Mouse (Mus musculus): ENCODE results near the gene Klhdc3. TPM values are rescaled to one million over a fixed set of nuclear protein-coding genes. Genes with fewer than 3 reads are reported as not detected.

Klhdc3 gene
- polyA plus RNA-seq, 1 experiment from 2014 or later: 110 TPM

- Histone ChIP-seq H3K27ac (ENCODE audit: low read depth, low read length) (peak within 1 kb of the TSS; percentile 98), H3K36me3 (ENCODE audit: control insufficient read depth, insufficient read depth, low read length) (peaks cover 43% of the 10 kb centered on the region)
- WGBS: under 1% methylated on average over 58 of the region's 58 CpGs
Observed at GRCm38 (mm10) chr17:46650232-46651031, 30.3 kb downstream of the Klhdc3 start, which contains the start of gene Cul7. Gene Cul7, plus strand, starts transcription at chr17:46650337.

GRCm38 (mm10) chr17:46649811-46650210 is 30.9 kb downstream of the Klhdc3 start:
- Histone ChIP-seq H3K27me3 (ENCODE audit: control insufficient read depth, insufficient read depth, low read length) (no peaks in the 10 kb centered on the region), H3K4me1 (ENCODE audit: control insufficient read depth, insufficient read depth, low read length) (peaks cover 30% of the 10 kb centered on the region)
- 33% methylated on average over 15 of the region's 15 CpGs for WGBS

More at GRCm38 (mm10) chr17:46650232-46651031, 30.3 kb downstream of the Klhdc3 start, which contains the start of gene Cul7:
- Histone ChIP-seq H3K4me2 (replicated peaks; ENCODE audit: low read depth, low read length) (peak within 1 kb of the TSS; percentile 87), H3K9ac (ENCODE audit: low read depth, low read length) (peak within 1 kb of the TSS; percentile 89), H3K4me1 (ENCODE audit: control insufficient read depth, insufficient read depth, low read length) (peaks cover 25% of the 10 kb centered on the region), H3K4me3 (ENCODE audit: low read length) (peak within 1 kb of the TSS; percentile 82), H3K9me3 (ENCODE audit: control insufficient read depth, low read length) (no peaks in the 10 kb centered on the region), H3K27me3 (ENCODE audit: control insufficient read depth, insufficient read depth, low read length) (no peaks in the 10 kb centered on the region)
- peak; percentile 92 for ATAC-seq (ENCODE audit: low FRiP score, low TSS enrichment)

GRCm38 (mm10) chr17:46648436-46648835 is 32.3 kb downstream of the Klhdc3 start:
- WGBS: 94% methylated on average over 9 of the region's 9 CpGs
- Histone ChIP-seq H3K9me3 (ENCODE audit: control insufficient read depth, low read length) (no peaks in the 10 kb centered on the region), H3K4me3 (ENCODE audit: low read length) (no peak overlapping the region; the same call in 1 of the 2 replicates), H3K9ac (ENCODE audit: low read depth, low read length) (no peak overlapping the region), H3K4me1 (ENCODE audit: control insufficient read depth, insufficient read depth, low read length) (peaks cover 37% of the 10 kb centered on the region), H3K36me3 (ENCODE audit: control insufficient read depth, insufficient read depth, low read length) (peaks cover 27% of the 10 kb centered on the region), H3K4me2 (replicated peaks; ENCODE audit: low read depth, low read length) (no peak overlapping the region), H3K27me3 (ENCODE audit: control insufficient read depth, insufficient read depth, low read length) (no peaks in the 10 kb centered on the region), H3K27ac (ENCODE audit: low read depth, low read length) (no peak overlapping the region)
- ATAC-seq (ENCODE audit: low FRiP score, low TSS enrichment): no peak

More at GRCm38 (mm10) chr17:46649811-46650210, 30.9 kb downstream of the Klhdc3 start:
- peak overlapping the region; percentile 82 for H3K4me3 ChIP-seq (ENCODE audit: low read length)
- no peak for ATAC-seq (ENCODE audit: low FRiP score, low TSS enrichment)
- H3K9ac ChIP-seq (ENCODE audit: low read depth, low read length): peak overlapping the region; percentile 89; the same call in 1 of the 2 replicates
- peaks cover 41% of the 10 kb centered on the region for H3K36me3 ChIP-seq (ENCODE audit: control insufficient read depth, insufficient read depth, low read length)
- no peaks in the 10 kb centered on the region for H3K9me3 ChIP-seq (ENCODE audit: control insufficient read depth, low read length)
- peak overlapping the region; percentile 98 for H3K27ac ChIP-seq (ENCODE audit: low read depth, low read length)
- peak overlapping the region; percentile 87 for H3K4me2 ChIP-seq (replicated peaks; ENCODE audit: low read depth, low read length)

GRCm38 (mm10) chr17:46647279-46647678 is 33.4 kb downstream of the Klhdc3 start:
- H3K4me1 ChIP-seq (ENCODE audit: control insufficient read depth, insufficient read depth, low read length): peaks cover 33% of the 10 kb centered on the region
- H3K9ac ChIP-seq (ENCODE audit: low read depth, low read length): no peak overlapping the region
- ATAC-seq (ENCODE audit: low FRiP score, low TSS enrichment): no peak
- peak overlapping the region; percentile 75; the same call in 1 of the 2 replicates for H3K4me3 ChIP-seq (ENCODE audit: low read length)
- H3K36me3 ChIP-seq (ENCODE audit: control insufficient read depth, insufficient read depth, low read length): peaks cover 15% of the 10 kb centered on the region; the same call in 1 of the 2 replicates
- H3K4me2 ChIP-seq (replicated peaks; ENCODE audit: low read depth, low read length): peak overlapping the region; percentile 89; the same call in 1 of the 2 replicates
- H3K27me3 ChIP-seq (ENCODE audit: control insufficient read depth, insufficient read depth, low read length): no peaks in the 10 kb centered on the region
- H3K9me3 ChIP-seq (ENCODE audit: control insufficient read depth, low read length): no peaks in the 10 kb centered on the region
- 97% methylated on average over 7 of the region's 7 CpGs for WGBS
- H3K27ac ChIP-seq (ENCODE audit: low read depth, low read length): no peak overlapping the region

- Histone ChIP-seq H3K27ac (ENCODE audit: low read depth, low read length) (peak overlapping the region; percentile 70; the same call in 1 of the 2 replicates), H3K4me3 (ENCODE audit: low read length) (peak overlapping the region; percentile 75), H3K9ac (ENCODE audit: low read depth, low read length) (peak overlapping the region; percentile 81), H3K4me1 (ENCODE audit: control insufficient read depth, insufficient read depth, low read length) (peaks cover 23% of the 10 kb centered on the region), H3K4me2 (replicated peaks; ENCODE audit: low read depth, low read length) (peak overlapping the region; percentile 89), H3K36me3 (ENCODE audit: control insufficient read depth, insufficient read depth, low read length) (peaks cover 19% of the 10 kb centered on the region; the same call in 1 of the 2 replicates), H3K27me3 (ENCODE audit: control insufficient read depth, insufficient read depth, low read length) (no peaks in the 10 kb centered on the region), H3K9me3 (ENCODE audit: control insufficient read depth, low read length) (no peaks in the 10 kb centered on the region)
- no peak; the same call in 1 of the 2 replicates for ATAC-seq (ENCODE audit: low FRiP score, low TSS enrichment)
- WGBS: under 1% methylated on average over 19 of the region's 19 CpGs
Observed at GRCm38 (mm10) chr17:46646322-46646662, 34.4 kb downstream of the Klhdc3 start.

GRCm38 (mm10) chr17:46645561-46646321 is 35.0 kb downstream of the Klhdc3 start, which contains the start of the genes Klc4 and Mrpl2:
Gene Klc4, minus strand, starts transcription at chr17:46646022.
Gene Mrpl2, plus strand, starts transcription at chr17:46646229.
- Histone ChIP-seq H3K4me1 (ENCODE audit: control insufficient read depth, insufficient read depth, low read length) (peaks cover 19% of the 10 kb centered on the region), H3K27ac (ENCODE audit: low read depth, low read length) (peak within 1 kb of the TSS; percentile 76), H3K9me3 (ENCODE audit: control insufficient read depth, low read length) (no peaks in the 10 kb centered on the region), H3K36me3 (ENCODE audit: control insufficient read depth, insufficient read depth, low read length) (peaks cover 23% of the 10 kb centered on the region; the same call in 1 of the 2 replicates), H3K4me3 (ENCODE audit: low read length) (peak within 1 kb of the TSS; percentile 75), H3K4me2 (replicated peaks; ENCODE audit: low read depth, low read length) (peak within 1 kb of the TSS; percentile 95), H3K27me3 (ENCODE audit: control insufficient read depth, insufficient read depth, low read length) (no peaks in the 10 kb centered on the region), H3K9ac (ENCODE audit: low read depth, low read length) (peak within 1 kb of the TSS; percentile 81)
- ATAC-seq (ENCODE audit: low FRiP score, low TSS enrichment): peak; percentile 69
- WGBS: 1% methylated on average over 53 of the region's 53 CpGs

GRCm38 (mm10) chr17:46644916-46645475 is 35.7 kb downstream of the Klhdc3 start:
- WGBS: 7% methylated on average over 11 of the region's 11 CpGs
- Histone ChIP-seq H3K4me1 (ENCODE audit: control insufficient read depth, insufficient read depth, low read length) (peaks cover 19% of the 10 kb centered on the region), H3K9me3 (ENCODE audit: control insufficient read depth, low read length) (no peaks in the 10 kb centered on the region), H3K36me3 (ENCODE audit: control insufficient read depth, insufficient read depth, low read length) (peaks cover 29% of the 10 kb centered on the region; the same call in 1 of the 2 replicates), H3K4me3 (ENCODE audit: low read length) (peak overlapping the region; percentile 75), H3K27ac (ENCODE audit: low read depth, low read length) (peak overlapping the region; percentile 76), H3K9ac (ENCODE audit: low read depth, low read length) (peak overlapping the region; percentile 81), H3K4me2 (replicated peaks; ENCODE audit: low read depth, low read length) (peak overlapping the region; percentile 95), H3K27me3 (ENCODE audit: control insufficient read depth, insufficient read depth, low read length) (no peaks in the 10 kb centered on the region)
- ATAC-seq (ENCODE audit: low FRiP score, low TSS enrichment): no peak

GRCm38 (mm10) chr17:46644152-46644805 is 36.4 kb downstream of the Klhdc3 start:
- H3K4me3 ChIP-seq (ENCODE audit: low read length): peak overlapping the region; percentile 75
- H3K9me3 ChIP-seq (ENCODE audit: control insufficient read depth, low read length): no peaks in the 10 kb centered on the region
- WGBS: 82% methylated on average over 12 of the region's 12 CpGs
- H3K27me3 ChIP-seq (ENCODE audit: control insufficient read depth, insufficient read depth, low read length): no peaks in the 10 kb centered on the region
- peak overlapping the region; percentile 95 for H3K4me2 ChIP-seq (replicated peaks; ENCODE audit: low read depth, low read length)
- ATAC-seq (ENCODE audit: low FRiP score, low TSS enrichment): no peak
- H3K9ac ChIP-seq (ENCODE audit: low read depth, low read length): peak overlapping the region; percentile 81; the same call in 1 of the 2 replicates
- peaks cover 21% of the 10 kb centered on the region for H3K4me1 ChIP-seq (ENCODE audit: control insufficient read depth, insufficient read depth, low read length)
- peaks cover 30% of the 10 kb centered on the region; the same call in 1 of the 2 replicates for H3K36me3 ChIP-seq (ENCODE audit: control insufficient read depth, insufficient read depth, low read length)
- H3K27ac ChIP-seq (ENCODE audit: low read depth, low read length): 0 out of 2 replicates have a peak overlapping the region, but pooled peaks have one; percentile 76

Data from kidney, embryonic 14.5 days (tissue).